In genomic region chr12:102384819-102385218, GRCm38 (mm10) we compare ENCODE assay signal across 10 mouse cellular contexts. TPM values are rescaled to one million over a fixed set of nuclear protein-coding genes. Genes with fewer than 3 reads are reported as not detected.
DNase-seq lines count a peak whose midpoint lies in the region; ATAC-seq lines count a peak whose summit lies in the region.
"Had no signal": no experiment of that assay in that cellular context is flagged by ENCODE, and none has a peak within 500 bp of the region (broad histone marks: within the 10 kb centered on the region; RNA-seq: fewer than 3 reads in every experiment).

No protein-coding gene starts in this region.

- H3K27ac ChIP-seq in hindbrain, embryonic 10.5 days, result no peak overlapping the region
- H3K27ac ChIP-seq in hindbrain, embryonic 12.5 days, result no peak overlapping the region
- H3K27ac ChIP-seq in forebrain, embryonic 15.5 days (replicated peaks), result no peak overlapping the region
- H3K27ac ChIP-seq in midbrain, embryonic 15.5 days, result no peak overlapping the region
- H3K27ac ChIP-seq: embryonic facial prominence, embryonic 13.5 days; liver, embryonic 15.5 days had no signal

- H3K9me3 ChIP-seq in hindbrain, embryonic 10.5 days, result no peaks in the 10 kb centered on the region
- H3K9me3 ChIP-seq in hindbrain, embryonic 12.5 days (replicated peaks), result no peaks in the 10 kb centered on the region
- no peaks in the 10 kb centered on the region for H3K9me3 ChIP-seq in forebrain, embryonic 15.5 days
- H3K9me3 ChIP-seq in midbrain, embryonic 15.5 days, result no peaks in the 10 kb centered on the region
- H3K9me3 ChIP-seq: embryonic facial prominence, embryonic 13.5 days; liver, embryonic 15.5 days had no signal

- no peaks in the 10 kb centered on the region for H3K36me3 ChIP-seq in hindbrain, embryonic 10.5 days
- no peaks in the 10 kb centered on the region for H3K36me3 ChIP-seq in hindbrain, embryonic 12.5 days
- H3K36me3 ChIP-seq in forebrain, embryonic 15.5 days, result no peaks in the 10 kb centered on the region
- H3K36me3 ChIP-seq in midbrain, embryonic 15.5 days (replicated peaks), result no peaks in the 10 kb centered on the region
- H3K36me3 ChIP-seq: embryonic facial prominence, embryonic 13.5 days had no signal

- no peak overlapping the region for H3K4me3 ChIP-seq in hindbrain, embryonic 10.5 days
- no peak overlapping the region for H3K4me3 ChIP-seq in hindbrain, embryonic 12.5 days
- no peak overlapping the region for H3K4me3 ChIP-seq in forebrain, embryonic 15.5 days
- no peak overlapping the region for H3K4me3 ChIP-seq in midbrain, embryonic 15.5 days
- H3K4me3 ChIP-seq: embryonic facial prominence, embryonic 13.5 days; liver, embryonic 15.5 days had no signal

- no peak for ATAC-seq in hindbrain, embryonic 12.5 days (ENCODE audit: low FRiP score)
- peak; percentile 53; the same call in 1 of the 2 replicates for ATAC-seq in forebrain, embryonic 15.5 days (replicated peaks)
- ATAC-seq in midbrain, embryonic 15.5 days (replicated peaks), result peak; percentile 51; the same call in 1 of the 2 replicates

- H3K4me1 ChIP-seq in hindbrain, embryonic 10.5 days (replicated peaks), result no peaks in the 10 kb centered on the region
- no peaks in the 10 kb centered on the region for H3K4me1 ChIP-seq in hindbrain, embryonic 12.5 days
- no peaks in the 10 kb centered on the region for H3K4me1 ChIP-seq in forebrain, embryonic 15.5 days
- no peaks in the 10 kb centered on the region for H3K4me1 ChIP-seq in midbrain, embryonic 15.5 days
- H3K4me1 ChIP-seq: embryonic facial prominence, embryonic 13.5 days; liver, embryonic 15.5 days had no signal

- no peak overlapping the region for H3K9ac ChIP-seq in hindbrain, embryonic 12.5 days
- H3K9ac ChIP-seq in forebrain, embryonic 15.5 days (replicated peaks), result no peak overlapping the region
- no peak overlapping the region for H3K9ac ChIP-seq in midbrain, embryonic 15.5 days
- H3K9ac ChIP-seq: embryonic facial prominence, embryonic 13.5 days; liver, embryonic 15.5 days had no signal

- no peak overlapping the region for H3K4me2 ChIP-seq in hindbrain, embryonic 12.5 days (replicated peaks)
- no peak overlapping the region for H3K4me2 ChIP-seq in forebrain, embryonic 15.5 days (replicated peaks)
- H3K4me2 ChIP-seq in midbrain, embryonic 15.5 days, result no peak overlapping the region
- H3K4me2 ChIP-seq: embryonic facial prominence, embryonic 13.5 days; liver, embryonic 15.5 days had no signal

- DNase-seq in hindbrain, embryonic 10.5 days (ENCODE audit: low spot score), result peak; percentile 40
- DNase-seq in CD4-positive, CD25-positive, alpha-beta regulatory T cell, adult 2 months (ENCODE audit: low read depth, low spot score), result peak; percentile 77
- peak; percentile 54 for DNase-seq in ZHBTc4 (ENCODE audit: low read depth, low spot score)
- DNase-seq in layer of hippocampus, postnatal 25 days (ENCODE audit: extremely low spot score in 1 of 2, low spot score in 1 of 2), result peak; percentile 44 to 67
- no peak for DNase-seq in ovary, postnatal 36 days (ENCODE audit: low spot score)

- H3K27me3 ChIP-seq in hindbrain, embryonic 10.5 days (ENCODE audit: insufficient read depth, poor library complexity, severe bottlenecking), result peaks cover 25% of the 10 kb centered on the region
- peaks cover 13% of the 10 kb centered on the region for H3K27me3 ChIP-seq in hindbrain, embryonic 12.5 days
- no peaks in the 10 kb centered on the region for H3K27me3 ChIP-seq in forebrain, embryonic 15.5 days
- H3K27me3 ChIP-seq in midbrain, embryonic 15.5 days (replicated peaks), result no peaks in the 10 kb centered on the region
- H3K27me3 ChIP-seq: embryonic facial prominence, embryonic 13.5 days; liver, embryonic 15.5 days had no signal

- WGBS in hindbrain, embryonic 10.5 days, result 29% methylated on average over 3 of the region's 3 CpGs
- WGBS in hindbrain, embryonic 12.5 days, result 27% methylated on average over 3 of the region's 3 CpGs
- 23% methylated on average over 3 of the region's 3 CpGs for WGBS in forebrain, embryonic 15.5 days
- 33% methylated on average over 3 of the region's 3 CpGs for WGBS in midbrain, embryonic 15.5 days

RNA-seq across cellular contexts. Expression of gene Lgmn, which starts 54.8 kb away (rescaled TPM):
- polyA plus RNA-seq in hindbrain, embryonic 10.5 days (2016; fragmentation: Nextera tagmentation; extraction: Ambion mirVana), result 53.9 and 62.5 TPM in 2 replicates
- polyA plus RNA-seq in hindbrain, embryonic 12.5 days (2016; fragmentation: Nextera tagmentation; extraction: Ambion mirVana), result 73.7 and 76.9 TPM in 2 replicates
- polyA plus RNA-seq in forebrain, embryonic 15.5 days (2015; fragmentation: Nextera tagmentation; extraction: Ambion mirVana), result 67.3 and 73.1 TPM in 2 replicates
- 100 to 1,000 TPM in 1 of 2 experiments, 10 to 100 TPM in 1; 98.6 to 102 TPM for total RNA-seq in layer of hippocampus, postnatal 25 days (2021)
- 87.7 and 89.9 TPM in 2 replicates for polyA plus RNA-seq in midbrain, embryonic 15.5 days (2015; fragmentation: Nextera tagmentation; extraction: Ambion mirVana)
